Mouse (Mus musculus): ENCODE results near the gene Lhx2. TPM values are rescaled to one million over a fixed set of nuclear protein-coding genes. Genes with fewer than 3 reads are reported as not detected.

The Lhx2 gene
- total RNA-seq, 2 experiments from 2014 or later = 76.6 to 86.9 TPM

DNA sequence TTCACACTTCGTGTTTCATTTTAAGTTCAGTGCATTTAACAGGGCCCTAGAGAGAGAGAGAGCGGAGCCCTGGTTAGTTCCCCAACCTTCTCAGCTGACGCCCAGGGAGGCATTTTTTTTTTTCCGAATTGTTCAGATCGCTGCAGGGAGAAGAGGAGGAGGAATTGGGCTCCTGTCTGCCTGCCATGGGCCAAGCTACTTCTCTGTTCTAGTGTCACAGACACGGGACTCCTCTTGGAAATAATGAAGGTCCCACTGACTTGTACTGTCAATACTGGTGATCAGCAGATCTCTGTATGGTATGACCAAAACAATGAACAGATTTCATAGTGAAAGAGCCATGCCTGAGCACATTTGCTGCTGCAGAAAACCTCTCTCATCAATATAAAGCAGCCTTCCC lies 7.3 kb downstream of the Lhx2 start:
- intact Hi-C loops (cut with DNase I) = no loop called here

DNA sequence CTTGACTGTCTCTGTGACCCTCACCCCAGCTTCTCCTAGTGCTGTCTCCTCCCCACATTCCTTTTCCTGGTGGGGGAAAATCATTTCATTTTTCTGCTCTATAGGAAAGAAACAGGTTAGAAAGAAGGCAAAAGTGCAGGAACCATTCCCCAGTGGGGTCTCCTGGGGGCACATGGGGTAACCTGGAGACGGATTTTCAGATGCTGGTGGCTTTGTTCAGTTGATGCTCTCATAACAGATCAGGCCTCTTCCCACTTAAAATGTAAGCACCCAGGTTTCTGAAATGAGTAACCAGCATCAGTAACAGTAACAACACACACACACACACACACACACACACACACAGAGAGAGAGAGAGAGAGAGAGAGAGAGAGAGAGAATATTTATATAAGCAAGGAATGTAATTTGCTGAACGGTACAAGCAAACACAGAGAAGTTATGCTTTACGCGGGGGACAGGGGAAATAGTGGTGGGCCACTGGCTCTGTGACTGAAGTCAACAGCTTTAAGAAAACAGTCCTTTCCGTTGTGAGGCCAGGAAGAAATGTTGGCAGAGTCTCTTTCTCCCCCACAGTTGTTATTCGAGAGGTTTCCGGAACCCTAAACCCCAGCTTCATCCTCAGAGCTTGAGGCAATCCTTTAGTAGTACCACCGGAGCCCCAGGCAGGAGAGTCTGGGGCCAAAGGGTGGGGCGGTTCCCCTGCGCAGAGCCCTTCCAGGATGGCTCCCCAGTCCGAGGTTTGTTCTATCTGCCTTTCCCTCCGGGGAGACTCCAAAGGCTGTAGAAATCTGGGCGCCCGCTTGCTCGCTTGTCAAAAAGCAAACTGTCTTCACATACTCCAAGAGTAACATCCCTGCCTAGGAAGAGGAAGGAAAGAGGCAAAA lies 8.0 kb downstream of the Lhx2 start:
- no peak for DNase-seq (ENCODE audit: low spot score in 2 of 2)
- intact Hi-C loops (cut with DNase I) = no loop called here

More for the DNA sequence above, 7.3 kb downstream of the Lhx2 start:
- DNase-seq (ENCODE audit: low spot score in 2 of 2) = no peak

DNA sequence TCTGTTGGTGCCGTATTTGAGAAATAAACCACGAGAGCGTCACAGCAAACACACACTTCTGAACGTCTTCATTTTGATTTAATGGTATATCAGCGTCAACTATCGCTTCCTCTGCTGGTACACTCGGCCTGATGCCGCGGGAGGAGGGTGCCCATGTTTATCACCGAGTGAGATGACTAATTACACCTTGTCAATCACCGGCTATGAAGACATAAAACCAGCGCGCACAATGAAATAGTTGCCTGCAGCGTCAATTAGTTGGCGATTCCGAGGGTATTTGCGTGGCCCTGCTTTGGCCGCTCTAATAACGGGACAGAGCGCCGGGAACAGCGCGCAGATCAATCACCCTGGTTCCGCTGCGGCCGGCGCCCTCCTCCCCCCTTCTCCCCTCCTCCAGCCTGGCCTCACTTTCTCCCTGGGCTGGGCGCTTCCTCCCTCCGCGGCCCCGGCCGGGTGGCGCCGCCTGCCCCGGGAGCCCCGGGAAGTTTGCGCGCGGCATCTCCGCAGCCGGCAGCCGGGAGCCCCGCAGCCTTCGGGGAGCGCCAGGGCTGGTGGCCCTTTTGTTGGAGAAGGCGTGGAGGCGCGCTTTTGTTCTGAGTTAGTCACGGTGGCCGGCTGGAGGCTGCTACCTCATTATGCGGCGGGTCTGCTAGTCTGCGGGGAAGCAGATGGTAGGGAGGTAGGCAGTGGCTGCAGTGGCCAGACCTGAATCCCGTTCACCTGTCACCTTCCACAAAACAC lies 8.9 kb downstream of the Lhx2 start:
- intact Hi-C loops (cut with DNase I) = no loop called here
- DNase-seq (ENCODE audit: low spot score in 2 of 2) = peak in 1 of 2 experiments; percentile 70

DNA sequence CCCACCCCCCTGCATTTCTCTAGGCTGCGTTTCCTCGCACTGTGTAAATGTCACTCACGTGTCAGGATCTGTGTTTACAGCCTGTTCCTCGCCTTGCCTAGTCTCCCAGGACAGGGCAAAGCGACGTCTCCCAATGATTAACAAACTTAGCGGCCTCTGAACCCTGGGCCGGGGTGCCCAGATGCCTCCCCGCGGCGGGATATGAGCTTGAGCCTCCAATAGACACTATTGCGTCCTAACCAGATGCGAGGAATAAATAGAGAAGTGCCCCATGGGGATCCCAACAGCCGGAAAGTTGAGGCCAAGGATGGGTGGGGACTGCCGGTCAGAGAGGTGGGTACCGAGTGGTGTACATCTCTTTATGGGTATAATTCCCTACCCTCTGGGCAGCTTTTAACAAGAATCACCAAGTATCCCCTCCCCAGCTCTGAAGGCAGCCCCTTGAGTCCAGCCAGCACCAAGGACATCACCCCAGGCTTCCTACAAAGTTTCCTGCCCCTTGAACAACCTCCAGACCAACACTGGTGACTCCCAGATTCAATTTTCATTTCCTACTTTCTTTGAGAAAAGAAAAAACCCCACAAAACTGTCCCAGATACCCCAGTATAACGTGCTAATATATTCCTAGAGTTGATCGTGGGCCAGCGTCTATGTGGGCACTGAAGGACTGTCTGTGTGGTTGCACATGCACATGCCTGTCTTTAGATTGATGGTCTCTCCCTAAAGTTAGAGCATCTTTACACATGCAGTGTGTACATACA lies 9.8 kb downstream of the Lhx2 start:
- intact Hi-C loops (cut with DNase I) = no loop called here
- DNase-seq (ENCODE audit: low spot score in 2 of 2) = peak in 1 of 2 experiments; percentile 58

DNA sequence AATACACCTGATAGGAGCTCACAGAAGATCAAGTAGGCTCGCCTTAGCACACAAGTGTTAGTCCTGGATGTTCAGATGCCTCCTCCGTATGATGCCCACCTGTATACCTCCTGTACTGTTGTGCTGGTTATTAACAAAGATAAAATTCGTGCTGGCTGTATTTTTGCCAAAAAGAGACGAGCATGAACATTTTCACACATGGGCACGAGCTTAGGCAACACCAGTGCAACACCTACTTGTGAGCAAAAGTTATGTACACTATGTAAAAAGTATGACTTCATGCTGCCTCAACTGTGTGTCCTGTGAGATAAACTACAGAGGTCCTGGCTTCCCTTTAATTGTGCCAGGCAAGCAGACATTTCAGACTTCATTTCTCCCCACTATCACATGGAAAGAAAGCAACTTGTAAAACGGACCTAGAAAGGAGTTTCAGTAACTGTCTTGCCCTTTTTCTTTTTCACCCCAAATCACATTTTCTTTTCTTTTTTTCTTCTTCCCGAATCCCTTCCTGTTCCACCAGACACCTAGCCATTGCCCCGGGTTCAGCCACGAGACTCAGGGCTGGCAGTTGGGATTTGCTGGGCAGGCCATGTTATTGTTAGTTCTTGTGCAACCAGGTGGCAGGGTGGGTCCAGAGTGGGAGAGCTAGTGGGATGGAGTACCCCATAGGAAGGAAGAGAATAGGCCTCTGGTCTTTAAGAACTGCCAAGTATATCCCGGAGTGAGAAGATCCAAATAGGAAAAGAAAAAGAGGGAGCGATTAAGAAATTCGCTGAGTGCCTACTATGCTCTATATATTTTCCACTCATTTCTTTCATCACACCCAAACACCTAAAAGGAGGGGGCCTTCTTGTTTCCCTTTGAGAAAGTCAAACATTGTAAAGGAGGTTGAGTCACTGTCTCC lies 10.6 kb downstream of the Lhx2 start:
- DNase-seq (ENCODE audit: low spot score in 2 of 2) = no peak
- intact Hi-C loops (cut with DNase I) = loop anchor here (5.0 kb wide), 1 partner anchor 62 kb away; the partner anchor contains the start of gene Dennd1a

DNA sequence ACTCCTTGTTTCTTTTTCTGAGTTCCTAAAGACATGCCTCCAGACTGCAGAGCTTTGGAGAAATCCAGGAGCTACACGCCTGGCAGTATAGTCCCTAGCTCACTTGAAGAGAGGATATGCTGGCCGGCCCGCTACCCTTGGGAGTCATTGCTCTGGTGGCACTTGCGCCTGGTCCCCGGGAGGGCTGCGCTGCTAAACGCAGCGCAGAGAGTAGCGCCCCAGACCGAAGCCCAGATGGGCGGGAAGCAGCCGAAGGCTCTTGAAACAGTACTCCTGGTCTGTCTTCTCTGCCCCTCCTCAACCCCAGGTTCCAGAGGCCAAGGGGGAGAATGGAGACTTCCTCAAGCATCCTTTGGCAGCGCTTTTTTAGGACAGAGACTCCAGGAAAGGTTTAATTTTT lies 11.3 kb downstream of the Lhx2 start:
- intact Hi-C loops (cut with DNase I) = loop anchor here (5.0 kb wide), 1 partner anchor 63 kb away; the partner anchor contains the start of gene Dennd1a
- peak in 1 of 2 experiments; percentile 33 for DNase-seq (ENCODE audit: low spot score in 2 of 2)

DNA sequence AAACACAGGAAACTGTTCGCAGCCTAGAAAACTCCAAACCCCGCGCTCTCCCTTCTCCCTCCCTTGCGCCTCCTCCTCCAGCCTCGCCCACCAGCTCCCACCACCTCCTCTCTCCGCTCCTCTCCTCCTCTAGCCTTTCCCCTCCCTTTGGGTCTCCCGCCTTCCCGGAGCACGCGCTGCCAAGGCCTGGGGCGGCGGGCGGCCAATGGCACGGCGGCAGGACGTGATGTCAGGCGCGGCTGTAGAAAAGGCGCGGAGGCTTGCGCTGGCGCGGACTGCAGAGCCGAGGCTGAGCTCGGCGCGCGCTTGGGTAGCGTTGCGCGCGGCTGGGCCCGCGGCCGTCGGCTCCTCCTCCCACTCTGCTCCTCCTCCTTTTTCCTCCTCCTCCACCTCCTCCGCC lies 11.7 kb downstream of the Lhx2 start:
- intact Hi-C loops (cut with DNase I) = loop anchor here (5.0 kb wide), 1 partner anchor 63 kb away; the partner anchor contains the start of gene Dennd1a
- peak; percentile 88 to 92 for DNase-seq (ENCODE audit: low spot score in 2 of 2)

DNA sequence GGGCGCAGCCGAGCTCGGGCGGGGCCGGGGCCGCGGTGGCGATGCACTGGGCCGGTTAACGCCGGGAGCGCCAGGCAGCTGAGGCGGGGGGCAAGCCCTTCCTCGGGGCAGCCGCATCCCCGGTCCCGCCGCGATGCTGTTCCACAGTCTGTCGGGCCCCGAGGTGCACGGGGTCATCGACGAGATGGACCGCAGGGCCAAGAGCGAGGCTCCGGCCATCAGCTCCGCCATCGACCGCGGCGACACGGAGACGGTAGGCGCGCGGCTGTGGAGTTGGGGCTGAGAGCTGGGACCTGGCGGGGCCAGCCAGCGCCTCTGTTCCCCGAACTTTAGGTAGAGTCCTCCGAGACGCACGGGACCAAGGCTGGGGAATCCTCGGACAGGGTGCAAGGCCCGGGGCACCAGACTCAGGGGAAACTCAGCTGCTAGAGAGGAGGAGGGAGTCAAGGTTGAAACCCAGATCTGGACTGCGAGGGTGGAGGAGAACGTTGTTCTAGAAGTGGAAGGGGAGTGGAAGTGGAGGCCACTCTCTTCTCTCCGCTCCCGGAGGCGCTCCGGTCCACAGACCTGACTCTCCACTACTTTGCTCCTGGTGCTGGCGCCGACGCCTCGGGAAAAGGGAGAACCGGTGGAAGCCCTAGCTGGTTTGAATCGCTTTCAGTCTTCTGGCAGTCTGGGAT lies 12.7 kb downstream of the Lhx2 start:
- intact Hi-C loops (cut with DNase I) = loop anchor here (5.0 kb wide), 1 partner anchor 64 kb away; the partner anchor contains the start of gene Dennd1a
- DNase-seq (ENCODE audit: low spot score in 2 of 2) = peak in 1 of 2 experiments; percentile 29

DNA sequence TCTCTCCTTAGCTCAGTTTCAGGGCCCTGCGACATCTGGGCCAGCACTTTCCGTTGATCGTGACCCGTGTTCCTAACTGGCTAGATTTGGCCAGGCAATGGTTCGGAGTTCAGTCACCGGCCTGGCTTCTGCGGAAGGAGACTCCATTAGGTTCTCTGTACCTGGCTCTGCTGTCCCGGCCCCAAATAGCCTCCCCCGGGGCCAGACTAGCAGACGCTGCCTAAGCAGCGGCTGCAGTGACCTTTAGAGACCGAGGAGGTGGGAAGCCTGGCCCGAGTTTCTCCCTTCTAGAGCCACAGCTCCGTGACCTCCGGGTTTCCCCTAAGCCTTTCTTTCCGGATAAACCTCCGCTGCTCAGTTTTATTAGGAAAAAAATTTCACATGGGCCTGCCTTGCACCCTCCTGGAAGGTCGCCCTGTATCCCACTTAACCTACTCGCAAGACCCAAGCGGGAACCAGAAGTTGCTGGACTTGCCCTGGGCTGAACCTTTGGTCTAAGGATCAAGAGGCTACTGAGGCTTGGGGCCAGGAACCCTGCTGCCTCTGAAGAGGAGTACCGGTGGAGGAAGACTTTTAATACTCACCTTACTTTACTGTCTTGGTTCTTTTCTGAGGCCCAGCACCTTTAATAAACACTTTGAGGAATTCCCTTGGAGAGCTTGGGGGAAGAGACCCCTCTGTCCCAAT lies 13.4 kb downstream of the Lhx2 start:
- no peak for DNase-seq (ENCODE audit: low spot score in 2 of 2)

DNA sequence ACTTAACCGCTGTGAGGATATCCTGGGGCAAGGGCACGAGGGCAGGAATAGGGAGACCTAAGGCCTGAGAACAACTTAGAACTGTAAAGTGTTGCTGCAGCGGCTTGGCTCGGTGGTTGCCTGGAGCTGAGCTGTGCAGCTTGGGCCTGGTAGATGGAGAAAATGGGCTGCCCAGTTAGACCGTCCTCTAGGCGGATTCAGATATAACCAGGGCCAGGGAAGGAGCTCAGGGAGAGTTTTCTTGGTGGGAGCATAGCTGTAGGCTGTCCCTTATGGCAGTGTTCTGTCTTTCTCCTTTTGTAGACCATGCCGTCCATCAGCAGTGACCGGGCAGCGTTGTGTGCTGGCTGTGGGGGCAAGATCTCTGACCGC lies 13.9 kb downstream of the Lhx2 start:
- intact Hi-C loops (cut with DNase I) = loop anchor here (5.0 kb wide), 1 partner anchor 66 kb away; the partner anchor contains the start of gene Dennd1a
- peak in 1 of 2 experiments; percentile 30 for DNase-seq (ENCODE audit: low spot score in 2 of 2)

More for the DNA sequence above, 13.4 kb downstream of the Lhx2 start:
- intact Hi-C loops (cut with DNase I) = loop anchor here (5.0 kb wide), 1 partner anchor 65 kb away; the partner anchor contains the start of gene Dennd1a

DNA sequence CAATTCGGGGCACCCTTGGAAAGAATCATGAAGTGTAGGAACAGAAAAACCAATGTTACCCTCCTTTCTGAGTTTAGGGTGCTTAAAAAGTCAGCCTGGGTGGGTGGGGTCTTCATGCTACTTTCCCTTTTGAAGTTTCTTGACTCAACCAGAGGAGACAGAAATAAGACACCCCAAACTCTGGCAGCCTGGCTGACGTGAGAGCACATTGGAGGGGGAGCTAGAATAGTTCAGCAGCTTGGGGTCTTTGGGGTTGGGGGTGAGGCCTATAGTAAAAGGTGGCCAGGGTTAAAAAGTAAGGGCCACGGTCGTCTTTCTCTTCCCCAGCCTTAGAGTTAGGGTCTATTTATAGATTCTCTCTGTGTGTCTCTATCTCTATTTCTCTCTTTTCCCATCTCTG lies 14.6 kb downstream of the Lhx2 start:
- intact Hi-C loops (cut with DNase I) = loop anchor here (5.0 kb wide), 1 partner anchor 66 kb away; the partner anchor contains the start of gene Dennd1a
- no peak for DNase-seq (ENCODE audit: low spot score in 2 of 2)

DNA sequence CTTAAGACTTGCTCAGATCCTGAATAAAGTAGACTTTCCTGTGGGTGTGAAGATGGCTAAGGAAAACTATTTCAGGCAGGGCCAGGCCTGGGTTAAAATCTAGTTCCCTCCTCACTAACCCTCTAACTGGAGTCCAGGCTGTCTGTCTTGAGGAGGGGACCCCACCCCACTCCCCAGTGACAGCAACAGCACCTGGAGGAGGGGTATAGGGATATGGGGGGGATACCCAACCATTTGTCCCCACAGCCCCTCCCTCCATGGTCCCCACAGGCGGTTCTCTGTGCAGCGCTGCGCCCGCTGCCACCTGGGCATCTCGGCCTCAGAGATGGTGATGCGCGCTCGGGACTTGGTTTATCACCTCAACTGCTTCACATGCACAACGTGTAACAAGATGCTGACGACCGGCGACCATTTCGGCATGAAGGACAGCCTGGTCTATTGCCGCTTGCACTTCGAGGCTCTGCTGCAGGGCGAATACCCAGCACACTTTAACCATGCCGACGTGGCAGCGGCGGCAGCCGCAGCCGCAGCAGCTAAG lies 15.2 kb downstream of the Lhx2 start:
- intact Hi-C loops (cut with DNase I) = loop anchor here (5.0 kb wide), 1 partner anchor 67 kb away; the partner anchor contains the start of gene Dennd1a

DNA sequence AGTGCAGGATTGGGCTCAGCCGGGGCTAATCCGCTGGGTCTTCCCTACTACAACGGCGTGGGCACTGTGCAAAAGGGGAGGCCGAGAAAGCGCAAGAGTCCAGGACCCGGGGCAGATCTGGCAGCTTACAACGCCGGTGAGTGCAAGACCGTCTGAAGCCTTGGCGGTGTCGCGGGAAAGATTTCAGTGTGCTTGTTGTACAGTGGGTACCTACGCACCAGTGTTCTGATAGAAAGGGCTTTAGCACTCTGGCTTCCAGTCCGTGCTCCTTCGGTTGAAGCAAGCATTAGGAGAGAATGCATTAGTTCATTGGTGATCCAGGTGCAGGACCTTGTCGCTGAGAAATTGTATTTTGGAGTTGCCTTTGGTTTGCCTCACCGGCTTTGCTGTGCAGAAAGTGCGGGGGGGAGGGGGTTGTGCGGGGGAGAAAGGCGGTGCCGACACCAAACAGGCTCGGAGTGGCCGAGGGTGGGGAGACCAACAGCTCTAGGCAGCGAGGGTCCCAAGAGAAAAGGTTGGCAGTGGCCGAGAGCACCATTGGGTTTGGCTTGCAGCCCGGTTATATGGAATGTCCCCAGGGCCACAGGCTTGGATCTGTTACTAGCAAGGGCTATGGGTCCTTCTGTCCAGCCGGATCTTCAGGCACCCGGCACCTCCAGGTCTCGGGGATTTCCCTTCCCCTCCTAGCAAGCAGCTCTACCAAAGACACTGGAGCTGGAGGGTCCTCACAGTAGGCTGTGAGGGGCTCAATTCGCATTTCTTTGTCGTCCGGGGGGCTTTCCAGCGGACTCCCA lies 15.8 kb downstream of the Lhx2 start:
- peak in 1 of 2 experiments; percentile 45 for DNase-seq (ENCODE audit: low spot score in 2 of 2)
- intact Hi-C loops (cut with DNase I) = loop anchor here (5.0 kb wide), 1 partner anchor 68 kb away; the partner anchor contains the start of gene Dennd1a

More for the DNA sequence above, 15.2 kb downstream of the Lhx2 start:
- DNase-seq (ENCODE audit: low spot score in 2 of 2) = no peak

DNA sequence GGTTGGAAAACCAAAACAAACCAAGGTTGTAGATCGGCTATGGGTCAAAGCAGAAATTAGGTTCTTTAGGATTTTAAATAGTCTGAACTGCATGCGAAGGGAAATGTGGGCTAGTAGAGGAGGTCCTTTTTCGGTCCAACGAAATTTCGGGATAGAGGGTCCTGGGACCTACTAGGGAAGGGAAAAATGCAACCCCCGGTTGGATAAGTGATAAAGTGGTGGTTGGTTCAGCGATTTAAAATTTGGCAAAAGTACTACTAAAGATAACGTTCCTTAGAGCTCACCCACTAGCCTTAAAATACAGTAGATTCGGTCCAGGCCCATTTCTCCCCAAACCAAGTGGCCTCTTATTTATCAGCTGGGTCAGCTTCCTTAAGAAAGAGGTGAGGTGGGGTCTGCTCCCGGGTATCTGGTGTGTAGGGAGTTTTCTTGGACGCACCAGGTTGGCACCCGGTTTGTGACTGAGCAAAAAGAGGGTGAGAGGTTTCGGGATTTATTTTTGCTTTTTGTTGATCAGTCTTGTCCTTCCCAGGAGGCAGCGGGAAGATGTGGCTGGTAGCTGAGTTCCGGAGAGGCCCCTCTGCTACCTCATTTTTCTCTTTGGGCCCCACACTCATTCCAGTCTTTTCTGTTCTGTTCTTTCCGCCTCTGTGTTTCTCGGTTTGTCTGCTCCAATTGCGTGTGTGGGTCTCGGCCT lies 16.8 kb downstream of the Lhx2 start:
- DNase-seq (ENCODE audit: low spot score in 2 of 2) = no peak
- intact Hi-C loops (cut with DNase I) = loop anchor here (2.0 kb wide), 1 partner anchor 47 kb away; no protein-coding TSS in a partner anchor

All from left cerebral cortex, postnatal 25 days (tissue).